Mouse (Mus musculus) small intestine, adult 10 weeks (tissue): ENCODE results near the gene Ccl6. TPM values are rescaled to one million over a fixed set of nuclear protein-coding genes. Genes with fewer than 3 reads are reported as not detected.

Experiments used
- polyA plus RNA-seq: library from polyadenylated mRNA; stranded (reverse); fragments of 350-450 nt; fragmentation: Illumina TruSeq; extraction: RNeasy Lipid Tissue Mini Kit (QIAGEN cat#74804); gene quantifications from one replicate; pipeline ENCODE4 v1.2.3, GENCODE M21; 2014; ENCODE audit warnings: low replicate concordance

The Ccl6 gene
- 311 TPM for polyA plus RNA-seq

DNA sequence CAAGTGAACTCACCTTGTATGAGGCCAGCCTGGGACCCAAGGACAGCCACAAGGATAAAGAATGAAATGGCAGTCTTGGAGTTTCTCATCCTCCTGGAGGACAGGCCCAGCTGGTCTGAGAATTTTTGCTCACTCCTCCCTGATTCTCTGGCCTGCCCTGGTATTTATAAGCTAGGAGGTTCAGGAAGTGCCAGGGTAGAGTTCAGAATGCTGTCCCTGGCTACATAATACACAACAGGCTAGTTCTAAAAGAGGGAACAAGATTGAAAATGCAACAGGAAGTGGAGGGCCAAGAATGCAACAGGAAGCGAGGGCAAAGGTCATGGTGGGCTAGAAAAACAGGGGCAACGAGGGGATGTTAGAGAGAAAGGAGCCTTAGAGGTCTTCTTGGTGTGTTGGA lies at the start of gene Ccl6:
Gene Ccl6 (minus strand): TSS at position 235 of the 400 bp plus-strand sequence.

DNA sequence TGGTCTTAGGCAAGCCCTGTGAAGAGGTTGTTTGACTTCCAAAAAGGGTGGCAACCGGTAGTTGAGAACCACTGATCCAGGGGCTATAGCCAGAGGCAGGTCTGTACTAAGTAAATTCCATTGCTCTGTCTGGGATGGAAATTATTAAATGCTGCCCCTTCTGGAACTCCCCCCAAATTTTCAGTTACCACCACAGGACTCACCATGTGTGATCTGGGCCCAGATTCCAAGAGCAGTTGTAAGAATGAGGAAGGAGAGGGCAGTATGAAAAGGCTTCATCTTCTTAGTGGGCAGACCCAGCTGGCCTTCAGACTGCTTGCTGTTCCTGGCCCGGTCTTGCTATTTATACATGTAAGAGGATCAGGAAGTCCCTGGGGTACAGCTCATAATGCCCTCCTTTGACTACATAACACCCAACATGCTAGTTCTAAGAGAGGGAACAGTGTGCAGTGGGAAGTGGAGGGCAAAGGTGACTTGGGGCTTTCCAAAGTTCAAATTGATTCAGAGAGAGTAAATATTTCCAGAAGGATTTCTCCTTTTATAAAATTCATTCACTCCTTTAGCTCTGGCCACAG lies 14.6 kb downstream of the Ccl6 start, which contains the start of gene Ccl9:
Gene Ccl9 (minus strand): TSS at position 451 of the 575 bp plus-strand sequence.

Other genes with a start within 250 kb of the Ccl6 start
- gene Rasl10b, start 183.9 kb downstream of the Ccl6 start, polyA plus RNA-seq = not detected
- gene Gas2l2, start 163.6 kb downstream of the Ccl6 start, polyA plus RNA-seq = not detected
- gene 1700020L24Rik, start 155.4 kb downstream of the Ccl6 start, polyA plus RNA-seq = not detected
- 0.19 TPM for gene Mmp28, start 130.0 kb downstream of the Ccl6 start, polyA plus RNA-seq
- 343 TPM for gene Taf15, start 120.0 kb downstream of the Ccl6 start, polyA plus RNA-seq
- gene Heatr9, start 70.9 kb downstream of the Ccl6 start, polyA plus RNA-seq = not detected
- 15.4 TPM for gene Ccl5, start 62.6 kb downstream of the Ccl6 start, polyA plus RNA-seq
- gene Ccl9, start 14.5 kb downstream of the Ccl6 start, polyA plus RNA-seq = 20.5 TPM
- not detected for gene Rpl9-ps1, start 52.5 kb upstream of the Ccl6 start, polyA plus RNA-seq
- 1.9 TPM for gene Ccl3, start 56.3 kb upstream of the Ccl6 start, polyA plus RNA-seq
- gene Ccl4, start 69.5 kb upstream of the Ccl6 start, polyA plus RNA-seq = not detected
- 24.5 TPM for gene Wfdc17, start 110.9 kb upstream of the Ccl6 start, polyA plus RNA-seq
- not detected for gene Wfdc18, start 115.9 kb upstream of the Ccl6 start, polyA plus RNA-seq
- gene Wfdc21, start 153.9 kb upstream of the Ccl6 start, polyA plus RNA-seq = 5.0 TPM
- gene Heatr6, start 160.6 kb upstream of the Ccl6 start, polyA plus RNA-seq = 6.8 TPM